Mouse (Mus musculus) heart, embryonic 14.5 days (tissue): ENCODE data around the gene Pim2. TPM values are rescaled to one million over a fixed set of nuclear protein-coding genes. Genes with fewer than 3 reads are reported as not detected.

Experiments used
- ATAC-seq: fragments of 200-750 bp; cut with Nextera tagmentation; 2 replicates; pipeline ENCODE4 v1.8.0; 2017; ENCODE audit warnings: low read depth, moderate TSS enrichment; ENCODE audit not compliant: insufficient number of reproducible peaks, insufficient read depth, low FRiP score
- H3K27ac ChIP-seq, 2 experiments: fragments of 200-500 bp in 1 of 2; fragments of 300-500 bp in 1 of 2; sonication (generic) in 1 of 2; replicated peaks in 1 of 2; 2 replicates each; pipeline ENCODE4 v1.5.1; 2012 to 2014; ENCODE audit warnings: low read depth in 2 of 2, low read length in 2 of 2, control low read depth in 1 of 2, mild to moderate bottlenecking in 1 of 2, mixed read lengths in 1 of 2; ENCODE audit not compliant: control insufficient read depth in 1 of 2, insufficient read depth in 1 of 2
- H3K27me3 ChIP-seq: fragments of 300-500 bp; sonication (generic); 2 replicates; pipeline ENCODE4 v1.6.1; 2014; ENCODE audit warnings: mild to moderate bottlenecking, low read length, control low read depth; ENCODE audit not compliant: control insufficient read depth, insufficient read depth
- H3K36me3 ChIP-seq: fragments of 300-500 bp; sonication (generic); 2 replicates; pipeline ENCODE4 v1.6.1; 2014; ENCODE audit warnings: mild to moderate bottlenecking, control low read depth, low read length, mixed read lengths; ENCODE audit not compliant: control insufficient read depth, insufficient read depth
- H3K4me1 ChIP-seq, 2 experiments: fragments of 200-500 bp in 1 of 2; fragments of 300-500 bp in 1 of 2; sonication (generic) in 1 of 2; 2 replicates each; pipeline ENCODE4 v1.6.1; 2012 to 2014; ENCODE audit warnings: low read length in 2 of 2, control low read depth in 1 of 2, mixed read lengths in 1 of 2; ENCODE audit not compliant: control insufficient read depth in 2 of 2, insufficient read depth in 2 of 2
- H3K4me2 ChIP-seq: fragments of 300-500 bp; sonication (generic); 2 replicates; pipeline ENCODE4 v1.6.1; 2014; ENCODE audit warnings: mild to moderate bottlenecking, low read length
- H3K4me3 ChIP-seq, 2 experiments: fragments of 200-500 bp in 1 of 2; fragments of 300-500 bp in 1 of 2; sonication (generic) in 1 of 2; 2 replicates each; pipeline ENCODE4 v1.5.1; 2012 to 2014; ENCODE audit warnings: low read length in 2 of 2, mild to moderate bottlenecking in 2 of 2, control low read depth in 1 of 2, low read depth in 1 of 2, moderate library complexity in 1 of 2; ENCODE audit not compliant: control insufficient read depth in 1 of 2, insufficient read depth in 1 of 2
- H3K9ac ChIP-seq: fragments of 300-500 bp; sonication (generic); 2 replicates; pipeline ENCODE4 v1.6.1; 2014; ENCODE audit warnings: mild to moderate bottlenecking, low read length
- H3K9me3 ChIP-seq: fragments of 300-500 bp; sonication (generic); 2 replicates; pipeline ENCODE4 v1.6.1; 2016; ENCODE audit warnings: low read length, control low read depth; ENCODE audit not compliant: control insufficient read depth
- WGBS: fragments of 180-500 bp; shearing (Covaris S2); extraction: QIAGEN DNeasy Blood & Tissue Kit; methylation state at CpG from one replicate; pipeline ENCODE4 v1.1.7; 2014; 5-methylcytosine and 5-hydroxymethylcytosine counted together
- polyA plus RNA-seq: library from polyadenylated mRNA; unstranded; fragments of >200 nt; fragmentation: Nextera tagmentation; extraction: Ambion mirVana; gene quantifications from 2 replicates; pipeline ENCODE4 v1.2.1, GENCODE M21; 2014

Gene Pim2
- polyA plus RNA-seq, 1 experiment from 2014 or later: 4.9 TPM

- Histone ChIP-seq H3K27ac (no peak overlapping the region), H3K9me3 (no peaks in the 10 kb centered on the region), H3K9ac (no peak overlapping the region), H3K4me2 (no peak overlapping the region), H3K27me3 (no peaks in the 10 kb centered on the region), H3K4me1 (no peaks in the 10 kb centered on the region), H3K36me3 (peaks cover 14% of the 10 kb centered on the region; the same call in 1 of the 2 replicates), H3K4me3 (no peak overlapping the region)
- WGBS: 67% methylated on average over 3 of the region's 3 CpGs
- ATAC-seq: no peak
These were observed 18.8 kb upstream of the Pim2 start for GRCm38 (mm10) chrX:7859191-7859753.

- Histone ChIP-seq H3K27me3 (no peaks in the 10 kb centered on the region), H3K4me3 (no peak overlapping the region), H3K4me2 (no peak overlapping the region), H3K27ac (no peak overlapping the region), H3K9me3 (no peaks in the 10 kb centered on the region), H3K9ac (no peak overlapping the region), H3K36me3 (peaks cover 13% of the 10 kb centered on the region; the same call in 1 of the 2 replicates), H3K4me1 (peaks cover 0 to 2% of the 10 kb centered on the region in 2 experiments; a peak in 1 of 4 replicates)
- no peak for ATAC-seq
- WGBS: 84% methylated on average over 1 of the region's 1 CpGs
These were observed 14.9 kb upstream of the Pim2 start for GRCm38 (mm10) chrX:7863181-7863580.

GRCm38 (mm10) chrX:7864551-7864950, 13.5 kb upstream of the Pim2 start:
- Histone ChIP-seq H3K4me2 (no peak overlapping the region), H3K4me1 (peaks cover 0 to 2% of the 10 kb centered on the region in 2 experiments; a peak in 1 of 4 replicates), H3K27ac (no peak overlapping the region), H3K27me3 (no peaks in the 10 kb centered on the region), H3K4me3 (no peak overlapping the region), H3K9me3 (no peaks in the 10 kb centered on the region), H3K36me3 (peaks cover 12% of the 10 kb centered on the region; the same call in 1 of the 2 replicates), H3K9ac (no peak overlapping the region)
- no peak for ATAC-seq
- 65% methylated on average over 3 of the region's 3 CpGs for WGBS

- no peak for ATAC-seq
- WGBS: 59% methylated on average over 2 of the region's 2 CpGs
These were observed 12.7 kb upstream of the Pim2 start for GRCm38 (mm10) chrX:7865343-7865742.

GRCm38 (mm10) chrX:7865786-7866185, 12.3 kb upstream of the Pim2 start:
- ATAC-seq: no peak
- H3K36me3 ChIP-seq: peaks cover 10% of the 10 kb centered on the region; the same call in 1 of the 2 replicates
- WGBS: 63% methylated on average over 2 of the region's 2 CpGs
- no peaks in the 10 kb centered on the region for H3K27me3 ChIP-seq
- H3K9me3 ChIP-seq: no peaks in the 10 kb centered on the region
- H3K9ac ChIP-seq: no peak overlapping the region
- no peak overlapping the region for H3K4me3 ChIP-seq
- no peak overlapping the region for H3K4me2 ChIP-seq
- H3K27ac ChIP-seq: no peak overlapping the region
- peaks cover 0 to 2% of the 10 kb centered on the region in 2 experiments; a peak in 1 of 4 replicates for H3K4me1 ChIP-seq

More at GRCm38 (mm10) chrX:7865343-7865742, 12.7 kb upstream of the Pim2 start:
- no peak overlapping the region for H3K27ac ChIP-seq
- H3K4me1 ChIP-seq: peaks cover 0 to 2% of the 10 kb centered on the region in 2 experiments; a peak in 1 of 4 replicates
- H3K36me3 ChIP-seq: peaks cover 10% of the 10 kb centered on the region; the same call in 1 of the 2 replicates
- H3K27me3 ChIP-seq: no peaks in the 10 kb centered on the region
- H3K9ac ChIP-seq: no peak overlapping the region
- H3K9me3 ChIP-seq: no peaks in the 10 kb centered on the region
- H3K4me3 ChIP-seq: no peak overlapping the region
- H3K4me2 ChIP-seq: no peak overlapping the region

GRCm38 (mm10) chrX:7867141-7867540, 10.9 kb upstream of the Pim2 start:
- no peak overlapping the region for H3K4me3 ChIP-seq
- H3K27ac ChIP-seq: no peak overlapping the region
- H3K4me2 ChIP-seq: no peak overlapping the region
- no peaks in the 10 kb centered on the region for H3K27me3 ChIP-seq
- 80% methylated on average over 1 of the region's 1 CpGs for WGBS
- H3K4me1 ChIP-seq: peaks cover 0 to 2% of the 10 kb centered on the region in 2 experiments; a peak in 1 of 4 replicates
- ATAC-seq: no peak
- no peaks in the 10 kb centered on the region for H3K9me3 ChIP-seq
- peaks cover 16% of the 10 kb centered on the region for H3K36me3 ChIP-seq
- H3K9ac ChIP-seq: no peak overlapping the region

- H3K27me3 ChIP-seq: no peaks in the 10 kb centered on the region
- no peaks in the 10 kb centered on the region for H3K9me3 ChIP-seq
- WGBS: 39% methylated on average over 2 of the region's 2 CpGs
- peaks cover 0 to 2% of the 10 kb centered on the region in 2 experiments; a peak in 1 of 4 replicates for H3K4me1 ChIP-seq
- H3K4me2 ChIP-seq: no peak overlapping the region
- no peak overlapping the region for H3K9ac ChIP-seq
- ATAC-seq: no peak
- H3K4me3 ChIP-seq: no peak overlapping the region
- no peak overlapping the region for H3K27ac ChIP-seq
- H3K36me3 ChIP-seq: peaks cover 28% of the 10 kb centered on the region
These were observed 9.6 kb upstream of the Pim2 start for GRCm38 (mm10) chrX:7868506-7868905.

GRCm38 (mm10) chrX:7869826-7870225, 8.2 kb upstream of the Pim2 start:
- H3K9ac ChIP-seq: no peak overlapping the region
- H3K36me3 ChIP-seq: peaks cover 39% of the 10 kb centered on the region
- peaks cover 0 to 2% of the 10 kb centered on the region in 2 experiments; a peak in 1 of 4 replicates for H3K4me1 ChIP-seq
- H3K4me3 ChIP-seq: no peak overlapping the region
- no peaks in the 10 kb centered on the region for H3K9me3 ChIP-seq
- H3K27me3 ChIP-seq: no peaks in the 10 kb centered on the region
- H3K27ac ChIP-seq: no peak overlapping the region
- ATAC-seq: no peak
- 50% methylated on average over 3 of the region's 3 CpGs for WGBS
- no peak overlapping the region for H3K4me2 ChIP-seq
